Mouse (Mus musculus) C2C12 (cell line): ENCODE data around the gene Zfp52. TPM values are rescaled to one million over a fixed set of nuclear protein-coding genes. Genes with fewer than 3 reads are reported as not detected.

Experiments used
- H3K27me3 ChIP-seq: one replicate; pipeline ENCODE4 v1.6.1; 2011; ENCODE audit not compliant: control insufficient read depth, insufficient read depth, insufficient read length
- H3K36me3 ChIP-seq: one replicate; pipeline ENCODE4 v1.6.1; 2011; ENCODE audit not compliant: control insufficient read depth, insufficient read depth
- H3K4me3 ChIP-seq: one replicate; pipeline ENCODE4 v1.5.1; 2011; ENCODE audit warnings: mild to moderate bottlenecking, control low read depth; ENCODE audit not compliant: poor library complexity, insufficient read depth, severe bottlenecking
- H3K79me2 ChIP-seq: one replicate; pipeline ENCODE4 v1.6.1; 2011; ENCODE audit not compliant: control insufficient read depth, insufficient read depth
- H3K79me3 ChIP-seq: one replicate; pipeline ENCODE4 v1.6.1; 2011; ENCODE audit warnings: low read depth, control low read depth
- H3ac ChIP-seq: one replicate; pipeline ENCODE3; 2011; ENCODE audit warnings: low read depth; ENCODE audit not compliant: control insufficient read depth, insufficient read length
- CEBPB ChIP-seq: IDR thresholded peaks from one replicate; pipeline ENCODE4 v1.6.1; 2011; ENCODE audit warnings: low read depth, mild to moderate bottlenecking, control low read depth, moderate library complexity
- CTCF ChIP-seq: IDR thresholded peaks from one replicate; pipeline ENCODE4 v1.5.1; 2011; ENCODE audit not compliant: control insufficient read depth, insufficient read depth, insufficient read length
- FOSL1 ChIP-seq: IDR thresholded peaks from one replicate; pipeline ENCODE4 v1.8.0; 2011; ENCODE audit warnings: mild to moderate bottlenecking, low read length; ENCODE audit not compliant: poor library complexity, insufficient read depth, severe bottlenecking
- MAX ChIP-seq: IDR thresholded peaks from one replicate; pipeline ENCODE4 v1.6.1; 2011; ENCODE audit warnings: mild to moderate bottlenecking, control low read depth
- MYOD1 ChIP-seq: IDR thresholded peaks from one replicate; pipeline ENCODE4 v1.6.1; 2011; ENCODE audit warnings: low read depth; ENCODE audit not compliant: control insufficient read depth, insufficient read length
- MYOG ChIP-seq: IDR thresholded peaks from one replicate; pipeline ENCODE4 v1.6.1; 2011; ENCODE audit not compliant: control insufficient read depth, insufficient read length; ENCODE audit errors: extremely low read depth
- USF1 ChIP-seq: IDR thresholded peaks from one replicate; pipeline ENCODE4 v1.6.1; 2011; ENCODE audit warnings: low read depth, mild to moderate bottlenecking, control low read depth, moderate library complexity
- polyA plus RNA-seq: library from polyadenylated mRNA; unstranded; fragments of >200 nt; fragmentation: generic; extraction: Trizol; gene quantifications from one replicate; pipeline ENCODE4 v1.2.1, GENCODE M21; 2012; ENCODE audit warnings: missing spikeins

Zfp52 gene
- polyA plus RNA-seq, 1 experiment: 2.8 TPM

DNA sequence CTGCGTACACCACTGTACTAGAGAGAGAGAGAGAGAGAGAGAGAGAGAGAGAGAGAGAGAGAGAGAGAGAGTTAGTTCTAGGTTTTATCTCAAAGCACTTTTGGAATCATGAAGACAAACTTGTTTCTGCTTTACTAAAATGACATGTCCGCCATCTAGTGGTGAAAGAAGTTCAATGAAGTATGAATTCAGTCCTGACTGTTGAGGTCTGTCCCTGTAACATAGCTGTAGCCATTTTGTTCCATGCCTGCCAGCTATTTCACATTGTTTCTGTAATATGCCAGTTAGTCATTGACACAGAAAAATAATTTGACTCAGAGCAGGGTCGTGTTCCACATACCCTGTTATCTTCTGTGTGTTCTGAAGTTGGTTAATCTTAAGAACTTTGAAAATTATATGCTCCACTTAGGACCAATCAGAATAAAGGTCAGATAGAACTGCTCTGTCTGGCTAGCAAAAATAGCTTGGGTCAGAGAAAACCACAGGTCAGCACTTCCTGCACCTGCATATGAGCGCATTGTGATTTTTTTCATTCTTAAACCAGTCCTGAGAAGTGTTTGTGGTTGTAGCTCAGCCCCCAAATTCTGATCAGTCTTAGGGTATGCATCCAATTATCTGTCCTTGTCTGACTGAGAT, 761 bp upstream of the Zfp52 start:
- Histone ChIP-seq H3K79me3 (peaks cover 17% of the 10 kb centered on the region), H3K27me3 (no peaks in the 10 kb centered on the region), H3K36me3 (peaks cover 8% of the 10 kb centered on the region), H3ac (peak overlapping the region; percentile 22), H3K4me3 (no peak overlapping the region), H3K79me2 (peaks cover 37% of the 10 kb centered on the region)
- no peak for TF ChIP-seq USF1
- peak; percentile 25 for TF ChIP-seq MAX
- TF ChIP-seq MYOG: no peak

DNA sequence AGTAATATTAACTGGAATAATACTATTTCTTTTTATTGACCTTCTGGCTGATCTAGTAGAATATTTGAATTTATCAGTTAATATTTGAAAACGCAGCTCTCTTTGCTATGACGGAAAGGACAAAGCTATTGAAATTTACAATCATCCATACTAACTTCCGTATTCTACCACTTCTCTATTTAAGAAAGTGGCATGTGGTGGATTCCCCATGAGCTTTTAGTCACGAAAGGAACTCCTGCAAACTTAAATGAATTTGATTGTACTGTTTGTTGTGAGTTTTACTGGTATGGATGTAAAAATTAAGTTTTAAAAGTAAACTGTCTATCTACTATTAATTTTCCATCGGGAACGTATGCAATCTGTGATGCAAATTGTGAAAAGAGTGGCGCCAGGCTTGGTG, 757 bp downstream of the Zfp52 start:
- Histone ChIP-seq H3K27me3 (no peaks in the 10 kb centered on the region), H3K79me3 (peaks cover 28% of the 10 kb centered on the region), H3ac (no peak overlapping the region), H3K4me3 (peak overlapping the region; percentile 56), H3K36me3 (peaks cover 13% of the 10 kb centered on the region), H3K79me2 (peaks cover 52% of the 10 kb centered on the region)
- TF ChIP-seq CEBPB: no peak
- no peak for TF ChIP-seq CTCF
- no peak for TF ChIP-seq MAX
- TF ChIP-seq USF1: no peak
- no peak for TF ChIP-seq FOSL1
- no peak for TF ChIP-seq MYOG
- no peak for TF ChIP-seq MYOD1

DNA sequence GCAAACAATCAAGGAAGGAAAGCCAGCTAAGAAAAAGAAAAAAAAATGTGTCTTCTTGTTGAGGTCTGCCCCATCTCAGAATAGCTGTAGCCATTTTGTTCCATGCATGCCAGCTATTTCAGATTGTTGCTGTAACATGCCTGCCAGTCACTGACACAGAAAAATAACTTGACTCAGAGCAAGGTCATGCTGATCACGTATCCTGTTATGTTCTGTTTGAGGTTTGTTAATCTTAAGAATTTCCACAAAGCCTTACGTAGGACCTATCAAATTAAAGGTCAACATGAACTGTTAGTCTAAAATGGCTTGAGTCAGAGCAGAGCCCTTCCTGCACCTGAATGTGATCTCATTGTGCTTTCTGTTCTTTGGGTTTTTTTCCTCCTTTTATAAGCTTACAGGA, 1.3 kb downstream of the Zfp52 start:
- H3ac ChIP-seq: no peak overlapping the region
- no peaks in the 10 kb centered on the region for H3K27me3 ChIP-seq
- no peak for TF ChIP-seq USF1
- TF ChIP-seq MYOD1: no peak
- TF ChIP-seq MAX: peak; percentile 14
- H3K79me2 ChIP-seq: peaks cover 56% of the 10 kb centered on the region
- peaks cover 13% of the 10 kb centered on the region for H3K36me3 ChIP-seq
- no peak overlapping the region for H3K4me3 ChIP-seq
- H3K79me3 ChIP-seq: peaks cover 32% of the 10 kb centered on the region

DNA sequence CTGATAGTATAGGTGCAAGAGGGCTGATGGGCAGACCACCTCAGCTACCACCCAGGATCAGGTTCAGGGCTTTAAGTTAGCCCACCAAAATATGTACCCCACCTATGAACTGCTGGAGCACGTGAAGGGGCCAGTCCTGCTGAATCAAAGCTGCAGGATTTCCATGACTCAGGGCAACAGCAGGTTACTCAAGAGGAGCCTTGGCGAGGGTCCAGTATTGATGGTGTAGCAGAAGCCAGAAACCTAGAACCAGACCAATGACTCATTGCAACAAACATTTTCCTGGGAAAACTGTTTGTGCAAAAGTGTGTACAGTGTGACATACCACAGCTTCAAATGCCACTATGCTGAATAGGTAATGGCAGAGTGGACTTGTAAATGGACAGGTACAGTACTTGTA, 22.5 kb downstream of the Zfp52 start:
- no peaks in the 10 kb centered on the region for H3K79me2 ChIP-seq
- peaks cover 4% of the 10 kb centered on the region for H3K79me3 ChIP-seq
- H3K27me3 ChIP-seq: no peaks in the 10 kb centered on the region
- no peak overlapping the region for H3ac ChIP-seq
- no peak for TF ChIP-seq MAX
- TF ChIP-seq CTCF: no peak
- no peak for TF ChIP-seq FOSL1
- no peak for TF ChIP-seq CEBPB
- TF ChIP-seq MYOD1: no peak
- no peak for TF ChIP-seq MYOG
- TF ChIP-seq USF1: no peak
- H3K4me3 ChIP-seq: no peak overlapping the region
- H3K36me3 ChIP-seq: peaks cover 65% of the 10 kb centered on the region

DNA sequence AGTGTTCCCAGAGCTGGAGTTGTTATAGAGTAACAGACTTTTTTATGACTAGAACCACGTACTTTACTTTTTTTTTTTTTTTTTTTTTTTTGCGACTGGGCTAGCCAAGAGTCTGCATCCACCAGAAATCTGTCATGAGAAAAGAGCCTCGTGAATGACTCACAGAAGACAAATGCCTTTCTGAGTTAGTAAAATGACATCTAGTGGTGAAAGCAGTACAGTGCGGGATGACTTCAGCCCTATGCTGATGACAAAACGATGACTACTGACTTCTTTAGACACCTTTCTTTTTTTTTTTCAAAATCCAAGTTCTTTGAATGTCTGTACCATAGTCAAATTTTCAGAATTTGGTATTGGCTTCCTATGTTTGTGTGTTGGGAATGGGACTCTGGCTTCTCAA, 30.9 kb downstream of the Zfp52 start:
- peaks cover 28% of the 10 kb centered on the region for H3K79me3 ChIP-seq
- H3ac ChIP-seq: no peak overlapping the region
- no peak for TF ChIP-seq MYOD1
- TF ChIP-seq MYOG: no peak
- TF ChIP-seq CEBPB: no peak
- peak; percentile 11 for TF ChIP-seq CTCF
- TF ChIP-seq MAX: no peak
- peaks cover 46% of the 10 kb centered on the region for H3K36me3 ChIP-seq
- H3K79me2 ChIP-seq: peaks cover 53% of the 10 kb centered on the region
- no peaks in the 10 kb centered on the region for H3K27me3 ChIP-seq
- H3K4me3 ChIP-seq: no peak overlapping the region

DNA sequence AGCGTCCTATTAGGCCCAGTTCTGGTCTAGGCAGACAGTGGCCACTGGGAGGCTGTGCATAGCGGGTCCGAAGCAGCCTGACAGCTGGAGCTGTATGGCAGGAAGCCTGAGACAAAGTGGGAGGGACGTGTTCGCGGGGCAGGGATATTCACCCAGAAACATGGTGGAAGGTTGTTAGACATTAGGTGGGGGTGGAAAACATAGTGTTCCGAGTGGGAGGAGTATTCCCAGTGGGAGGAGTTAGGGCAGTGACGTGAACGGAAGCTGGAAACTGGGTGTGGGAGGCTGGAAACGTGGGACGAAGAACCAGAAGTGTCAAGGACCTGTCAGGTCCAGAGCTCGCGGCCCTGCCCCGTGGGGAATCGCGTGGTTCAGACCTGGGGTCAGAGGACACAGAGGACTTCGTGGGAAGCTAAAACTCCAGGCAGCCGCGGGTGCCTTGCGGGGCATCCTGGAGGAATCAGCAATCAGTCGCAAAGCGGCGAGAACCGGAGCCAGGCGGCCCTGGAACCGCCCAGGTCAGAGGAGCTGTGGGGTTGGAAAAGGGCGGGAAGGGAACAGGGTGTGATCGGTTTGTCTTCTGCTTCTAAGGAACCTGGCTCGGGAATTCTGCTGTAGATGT, 31.5 kb downstream of the Zfp52 start, which contains the start of gene Zfp948:
Gene Zfp948, plus strand, starts transcription at position 281 of the 622 bp plus-strand sequence.
- Histone ChIP-seq H3K79me2 (peaks cover 59% of the 10 kb centered on the region), H3K79me3 (peaks cover 31% of the 10 kb centered on the region), H3ac (peak within 1 kb of the TSS; percentile 60), H3K27me3 (no peaks in the 10 kb centered on the region), H3K4me3 (peak within 1 kb of the TSS; percentile 45), H3K36me3 (peaks cover 48% of the 10 kb centered on the region)
- TF ChIP-seq MYOD1 (peak; percentile 18), MYOG (no peak)
